Mouse (Mus musculus) limb, embryonic 15.5 days (tissue): ENCODE data around the gene Tsga10. TPM values are rescaled to one million over a fixed set of nuclear protein-coding genes. Genes with fewer than 3 reads are reported as not detected.

Experiments
- ATAC-seq: fragments of 200-750 bp; cut with Nextera tagmentation; 2 replicates; pipeline ENCODE4 v1.8.0; 2017; ENCODE audit warnings: low read depth, moderate TSS enrichment; ENCODE audit not compliant: insufficient number of reproducible peaks, low FRiP score, low TSS enrichment
- H3K27ac ChIP-seq: fragments of 300-500 bp; sonication (generic); 2 replicates; pipeline ENCODE4 v1.5.1; 2015; ENCODE audit warnings: moderate library complexity, mild to moderate bottlenecking, inconsistent platforms
- H3K27me3 ChIP-seq: fragments of 300-500 bp; sonication (generic); 2 replicates; pipeline ENCODE4 v1.6.1; 2015; ENCODE audit warnings: inconsistent platforms
- H3K36me3 ChIP-seq: fragments of 300-500 bp; sonication (generic); 2 replicates; pipeline ENCODE4 v1.6.1; 2015; ENCODE audit warnings: inconsistent platforms
- H3K4me1 ChIP-seq: fragments of 300-500 bp; sonication (generic); 2 replicates; pipeline ENCODE4 v1.6.1; 2015; ENCODE audit warnings: inconsistent platforms
- H3K4me2 ChIP-seq: fragments of 300-500 bp; sonication (generic); 2 replicates; pipeline ENCODE4 v1.6.1; 2015; ENCODE audit warnings: mild to moderate bottlenecking, inconsistent platforms
- H3K4me3 ChIP-seq: fragments of 300-500 bp; sonication (generic); 2 replicates; pipeline ENCODE4 v1.5.1; 2015; ENCODE audit warnings: mild to moderate bottlenecking, inconsistent platforms
- H3K9ac ChIP-seq: fragments of 300-500 bp; sonication (generic); 2 replicates; pipeline ENCODE4 v1.6.1; 2015; ENCODE audit warnings: inconsistent platforms
- H3K9me3 ChIP-seq: fragments of 300-500 bp; sonication (generic); 2 replicates; pipeline ENCODE4 v1.6.1; 2016; ENCODE audit warnings: inconsistent platforms
- WGBS: fragments of 180-500 bp; shearing (Covaris S2); methylation state at CpG from one replicate; pipeline ENCODE4 v1.1.7; 2015; 5-methylcytosine and 5-hydroxymethylcytosine counted together
- polyA plus RNA-seq: library from polyadenylated mRNA; unstranded; fragments of >200 nt; fragmentation: Nextera tagmentation; extraction: Ambion mirVana; gene quantifications from 2 replicates; pipeline ENCODE4 v1.2.1, GENCODE M21; 2015

Tsga10 gene
- polyA plus RNA-seq, result 5.7 and 5.8 TPM in 2 replicates

DNA sequence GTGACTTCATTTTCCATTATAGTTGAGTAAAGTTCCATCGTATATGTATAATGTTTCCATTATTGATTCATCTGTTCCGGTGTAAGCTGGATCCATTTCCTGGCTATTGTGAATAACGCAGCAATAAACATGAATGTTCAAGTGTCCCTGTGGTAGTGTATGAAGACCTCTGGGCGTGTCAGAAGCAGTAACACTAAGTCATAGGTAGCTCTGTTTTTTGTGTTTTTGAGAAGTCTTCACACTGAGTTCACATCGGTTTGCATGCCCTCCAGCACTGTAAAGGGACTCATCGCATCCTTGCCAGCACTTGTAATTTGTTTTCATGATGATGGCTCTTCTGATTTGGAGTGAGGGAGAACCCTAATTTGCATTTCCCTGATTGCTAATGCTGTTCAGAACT lies at the start of gene Tsga10:
Gene Tsga10, minus strand, starts transcription at position 144 of the 400 bp plus-strand sequence.
- Histone ChIP-seq H3K9ac (peak within 1 kb of the TSS; percentile 66), H3K27ac (peak within 1 kb of the TSS; percentile 86), H3K4me2 (peak within 1 kb of the TSS; percentile 80), H3K4me3 (peak within 1 kb of the TSS; percentile 69), H3K9me3 (no peaks in the 10 kb centered on the region), H3K4me1 (0 out of 2 replicates have a peak, but pooled peaks cover 4% of the 10 kb centered on the region), H3K27me3 (no peaks in the 10 kb centered on the region), H3K36me3 (no peaks in the 10 kb centered on the region)
- WGBS, result 80% methylated on average over 6 of the region's 6 CpGs
- ATAC-seq, result no peak

DNA sequence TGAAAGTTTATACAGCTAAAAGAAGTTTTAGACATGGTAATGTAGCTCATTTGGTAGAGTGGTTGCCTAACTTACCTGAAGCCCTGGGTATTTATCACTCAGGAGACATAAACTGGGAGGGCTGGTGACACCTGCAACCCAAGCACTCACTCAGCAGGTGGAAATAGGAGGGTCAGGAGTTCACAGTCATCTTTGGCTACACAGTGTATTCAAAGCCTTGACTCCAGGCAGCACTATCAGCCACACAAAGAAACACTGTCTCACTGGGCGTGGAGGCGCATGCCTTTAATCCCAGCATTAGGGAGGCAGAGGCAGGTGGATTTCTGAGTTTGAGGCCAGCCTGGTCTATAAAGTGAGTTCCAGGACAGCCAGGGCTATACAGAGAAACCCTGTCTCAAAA lies 46.5 kb upstream of the Tsga10 start:
- Histone ChIP-seq H3K27me3 (peaks cover 4% of the 10 kb centered on the region; the same call in 1 of the 2 replicates), H3K4me3 (no peak overlapping the region), H3K4me1 (no peaks in the 10 kb centered on the region), H3K36me3 (no peaks in the 10 kb centered on the region), H3K27ac (no peak overlapping the region), H3K9ac (no peak overlapping the region), H3K4me2 (no peak overlapping the region), H3K9me3 (no peaks in the 10 kb centered on the region)
- WGBS, result 85% methylated on average over 2 of the region's 2 CpGs
- no peak for ATAC-seq

DNA sequence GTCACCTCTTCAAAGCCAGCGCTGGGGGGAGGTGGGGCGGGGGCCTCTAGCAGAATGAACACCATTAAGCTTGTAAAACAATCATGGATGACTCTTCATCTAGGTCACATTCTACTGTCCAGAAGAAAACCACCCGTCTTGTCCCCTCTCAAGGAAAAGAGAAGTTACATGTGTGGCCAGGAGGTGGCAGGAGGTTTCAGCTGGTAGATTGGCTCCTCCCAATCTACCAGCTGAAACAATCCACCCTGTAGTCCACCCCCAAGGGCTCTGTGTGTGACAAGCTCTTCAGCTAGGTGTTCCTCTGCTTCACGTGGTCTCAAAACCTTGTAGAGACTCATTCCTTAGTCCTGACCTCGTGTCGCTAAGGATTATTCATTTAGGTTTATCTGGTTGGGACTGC lies 36.9 kb upstream of the Tsga10 start:
- Histone ChIP-seq H3K27me3 (no peaks in the 10 kb centered on the region), H3K36me3 (peaks cover 16% of the 10 kb centered on the region), H3K4me2 (no peak overlapping the region), H3K9ac (no peak overlapping the region), H3K4me3 (no peak overlapping the region), H3K9me3 (no peaks in the 10 kb centered on the region), H3K27ac (no peak overlapping the region), H3K4me1 (no peaks in the 10 kb centered on the region)
- 33% methylated on average over 6 of the region's 6 CpGs for WGBS
- ATAC-seq, result no peak

- Histone ChIP-seq H3K27ac (no peak overlapping the region), H3K4me3 (no peak overlapping the region), H3K36me3 (peaks cover 41% of the 10 kb centered on the region), H3K9ac (no peak overlapping the region), H3K4me1 (no peaks in the 10 kb centered on the region), H3K27me3 (no peaks in the 10 kb centered on the region), H3K9me3 (no peaks in the 10 kb centered on the region), H3K4me2 (no peak overlapping the region)
- no peak for ATAC-seq
- 49% methylated on average over 6 of the region's 6 CpGs for WGBS
Observed at GRCm38 (mm10) chr1:37900288-37900687, 34.1 kb upstream of the Tsga10 start.

DNA sequence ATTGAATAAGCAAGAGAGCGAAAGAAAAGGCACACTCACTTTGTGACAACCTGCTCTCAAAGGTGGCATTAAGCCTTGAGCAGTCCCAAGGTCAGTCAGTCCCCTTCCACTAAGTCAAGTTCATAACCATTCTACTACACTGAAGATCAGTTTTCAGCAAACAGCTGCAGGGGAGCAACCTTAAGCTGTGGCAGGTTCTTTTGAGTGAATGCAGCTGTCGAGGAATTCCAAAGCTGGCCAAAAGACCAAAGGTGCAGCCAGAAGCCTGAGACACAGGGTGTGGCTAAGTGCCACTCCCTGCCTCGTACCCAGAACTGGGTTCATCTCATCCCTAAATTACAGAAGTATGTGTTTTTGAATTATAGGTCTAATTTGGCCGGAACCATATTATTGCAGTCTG lies 33.6 kb upstream of the Tsga10 start:
- no peak overlapping the region for H3K4me2 ChIP-seq
- H3K4me3 ChIP-seq, result no peak overlapping the region
- peaks cover 46% of the 10 kb centered on the region for H3K36me3 ChIP-seq
- H3K27me3 ChIP-seq, result no peaks in the 10 kb centered on the region
- H3K9ac ChIP-seq, result no peak overlapping the region
- H3K4me1 ChIP-seq, result no peaks in the 10 kb centered on the region
- ATAC-seq, result no peak
- H3K27ac ChIP-seq, result no peak overlapping the region
- WGBS, result 66% methylated on average over 4 of the region's 4 CpGs
- no peaks in the 10 kb centered on the region for H3K9me3 ChIP-seq

DNA sequence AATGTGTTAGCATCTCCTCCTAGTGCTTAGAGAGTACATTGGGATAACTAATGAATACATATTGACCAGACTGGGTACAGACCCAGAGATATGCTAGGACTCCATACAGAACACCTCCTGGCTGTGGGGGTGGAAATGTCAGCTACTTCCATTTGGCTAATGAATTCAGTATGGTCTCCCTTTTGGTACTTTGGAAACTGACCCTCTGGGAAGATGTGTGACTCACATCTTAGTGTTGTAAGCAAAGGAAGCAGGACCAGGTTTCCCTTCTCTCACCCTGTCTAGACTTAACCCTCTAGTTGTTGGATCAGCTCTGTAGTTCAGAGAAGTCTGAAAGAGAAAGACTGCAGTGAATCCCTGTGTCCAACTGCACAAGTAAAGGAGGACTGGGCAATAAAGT lies 28.4 kb upstream of the Tsga10 start:
- H3K9ac ChIP-seq, result no peak overlapping the region
- H3K4me1 ChIP-seq, result peaks cover 8% of the 10 kb centered on the region
- peaks cover 53% of the 10 kb centered on the region for H3K36me3 ChIP-seq
- H3K9me3 ChIP-seq, result no peaks in the 10 kb centered on the region
- no peak overlapping the region for H3K27ac ChIP-seq
- no peak for ATAC-seq
- no peaks in the 10 kb centered on the region for H3K27me3 ChIP-seq
- H3K4me2 ChIP-seq, result no peak overlapping the region
- no peak overlapping the region for H3K4me3 ChIP-seq

- H3K36me3 ChIP-seq, result peaks cover 30% of the 10 kb centered on the region
- no peaks in the 10 kb centered on the region for H3K27me3 ChIP-seq
- no peak overlapping the region for H3K27ac ChIP-seq
- WGBS, result 58% methylated on average over 3 of the region's 3 CpGs
- H3K9ac ChIP-seq, result no peak overlapping the region
- peak overlapping the region; percentile 69 for H3K4me2 ChIP-seq
- peaks cover 15% of the 10 kb centered on the region for H3K4me1 ChIP-seq
- peak overlapping the region; percentile 71 for H3K4me3 ChIP-seq
- no peak for ATAC-seq
- H3K9me3 ChIP-seq, result no peaks in the 10 kb centered on the region
Observed at GRCm38 (mm10) chr1:37891400-37891799, 25.2 kb upstream of the Tsga10 start.

DNA sequence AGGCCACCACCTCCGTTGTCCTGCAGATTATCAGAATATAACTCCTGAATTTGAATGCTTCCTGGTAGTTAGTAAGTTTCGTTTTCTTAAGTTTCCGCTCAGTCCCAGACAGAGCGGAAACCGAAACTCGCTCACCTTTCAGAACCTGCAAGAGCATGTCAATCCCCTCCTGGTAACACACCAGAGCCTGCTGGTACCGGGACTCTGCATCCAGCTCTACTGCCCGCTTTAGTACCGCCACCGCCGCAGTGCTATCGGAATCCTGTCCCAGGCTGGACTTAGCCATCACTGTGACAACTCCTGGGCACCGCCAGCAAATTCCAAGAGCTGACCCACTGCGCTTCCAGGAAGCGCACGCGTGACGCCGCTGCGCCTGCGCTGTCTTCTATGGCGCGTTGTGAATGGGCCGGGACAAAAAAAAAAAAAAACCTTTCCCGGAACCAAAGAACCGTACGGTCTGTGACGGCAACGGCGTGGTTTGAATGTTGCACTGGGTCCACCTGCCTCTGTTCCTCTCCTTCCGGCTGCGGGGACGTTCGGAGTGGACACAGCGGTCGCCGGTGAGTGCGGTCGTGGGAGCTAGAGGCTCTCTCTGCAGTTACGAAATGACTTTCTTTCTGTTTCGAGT lies 23.9 kb upstream of the Tsga10 start, which contains the start of the genes Mitd1 and Mrpl30:
Gene Mitd1, minus strand, starts transcription at position 387 of the 628 bp plus-strand sequence.
Gene Mrpl30, plus strand, starts transcription at position 453 of the 628 bp plus-strand sequence.
- Histone ChIP-seq H3K9ac (peak within 1 kb of the TSS; percentile 58), H3K27me3 (no peaks in the 10 kb centered on the region), H3K27ac (peak within 1 kb of the TSS; percentile 89), H3K4me3 (peak within 1 kb of the TSS; percentile 71), H3K4me1 (peaks cover 15% of the 10 kb centered on the region), H3K9me3 (no peaks in the 10 kb centered on the region), H3K4me2 (peak within 1 kb of the TSS; percentile 69), H3K36me3 (peaks cover 20% of the 10 kb centered on the region)
- WGBS, result under 1% methylated on average over 41 of the region's 41 CpGs
- peak; percentile 84 for ATAC-seq

DNA sequence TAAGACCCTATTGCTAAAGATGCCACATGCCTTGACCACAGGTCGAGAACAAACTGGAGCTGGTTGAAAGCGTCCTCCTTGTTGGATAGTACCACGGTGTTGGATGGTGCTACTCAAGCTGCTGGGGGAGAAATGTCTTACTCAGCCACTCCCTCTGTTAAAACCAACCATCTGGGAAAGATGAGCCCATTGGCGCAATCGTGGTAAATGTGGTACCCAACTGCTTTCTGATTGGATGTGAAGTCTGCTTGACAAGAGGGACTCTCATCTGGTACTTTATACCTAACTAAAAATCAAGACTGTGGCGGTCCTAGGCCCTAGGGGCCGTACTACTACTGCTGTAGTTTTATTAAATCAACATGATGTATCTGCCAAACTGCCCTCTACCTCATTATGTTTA lies 23.0 kb upstream of the Tsga10 start:
- ATAC-seq, result no peak
- no peaks in the 10 kb centered on the region for H3K9me3 ChIP-seq

GRCm38 (mm10) chr1:37884451-37884850 lies 18.2 kb upstream of the Tsga10 start:
- H3K36me3 ChIP-seq, result peaks cover 48% of the 10 kb centered on the region
- ATAC-seq, result no peak
- H3K4me3 ChIP-seq, result no peak overlapping the region
- H3K9me3 ChIP-seq, result no peaks in the 10 kb centered on the region
- H3K4me1 ChIP-seq, result peaks cover 5% of the 10 kb centered on the region
- H3K27me3 ChIP-seq, result no peaks in the 10 kb centered on the region
- no peak overlapping the region for H3K4me2 ChIP-seq
- WGBS, result 80% methylated on average over 4 of the region's 4 CpGs
- no peak overlapping the region for H3K9ac ChIP-seq
- no peak overlapping the region for H3K27ac ChIP-seq

More for the DNA sequence above, 23.0 kb upstream of the Tsga10 start:
- H3K36me3 ChIP-seq, result peaks cover 19% of the 10 kb centered on the region
- H3K27ac ChIP-seq, result no peak overlapping the region
- peaks cover 15% of the 10 kb centered on the region for H3K4me1 ChIP-seq
- H3K4me2 ChIP-seq, result peak overlapping the region; percentile 69
- H3K27me3 ChIP-seq, result no peaks in the 10 kb centered on the region
- H3K9ac ChIP-seq, result 0 out of 2 replicates have a peak overlapping the region, but pooled peaks have one; percentile 58
- peak overlapping the region; percentile 71 for H3K4me3 ChIP-seq
- WGBS, result 78% methylated on average over 7 of the region's 7 CpGs

DNA sequence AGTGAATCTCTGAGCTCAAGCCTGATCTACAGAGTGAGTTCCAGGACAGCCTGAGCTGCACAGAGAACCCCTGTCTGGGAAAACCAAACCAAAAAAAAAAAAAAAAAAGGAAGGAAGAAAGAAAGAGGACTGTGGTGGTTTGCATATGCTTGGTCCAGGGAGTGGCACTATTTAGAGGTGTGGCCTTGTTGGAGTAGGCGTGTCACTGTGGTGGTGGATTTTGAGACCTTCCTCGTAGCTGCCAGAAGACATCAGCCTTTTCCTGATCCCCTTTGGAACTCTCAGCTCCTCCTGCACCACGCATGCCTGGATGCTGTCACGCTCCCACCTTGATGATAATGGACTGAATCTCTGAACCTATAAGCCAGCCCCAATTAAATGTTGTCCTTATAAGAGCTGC lies 17.2 kb upstream of the Tsga10 start:
- no peak overlapping the region for H3K4me2 ChIP-seq
- H3K9ac ChIP-seq, result no peak overlapping the region
- peaks cover 58% of the 10 kb centered on the region for H3K36me3 ChIP-seq
- ATAC-seq, result no peak
- H3K9me3 ChIP-seq, result no peaks in the 10 kb centered on the region
- no peaks in the 10 kb centered on the region for H3K27me3 ChIP-seq
- no peak overlapping the region for H3K27ac ChIP-seq
- no peak overlapping the region for H3K4me3 ChIP-seq
- H3K4me1 ChIP-seq, result no peaks in the 10 kb centered on the region
- WGBS, result 93% methylated on average over 4 of the region's 4 CpGs

GRCm38 (mm10) chr1:37877736-37878460 lies 11.7 kb upstream of the Tsga10 start:
- H3K4me2 ChIP-seq, result no peak overlapping the region
- no peaks in the 10 kb centered on the region for H3K9me3 ChIP-seq
- no peak overlapping the region for H3K9ac ChIP-seq
- peaks cover 71% of the 10 kb centered on the region for H3K36me3 ChIP-seq
- no peak overlapping the region for H3K27ac ChIP-seq
- 92% methylated on average over 13 of the region's 13 CpGs for WGBS
- H3K27me3 ChIP-seq, result no peaks in the 10 kb centered on the region
- no peak for ATAC-seq
- H3K4me3 ChIP-seq, result no peak overlapping the region
- H3K4me1 ChIP-seq, result no peaks in the 10 kb centered on the region
